Mouse (Mus musculus) CD8-positive naive resting alpha-beta T cell, adult 2 months (primary cell): ENCODE measurements around the gene Camk2n1.

Experiments used
- DNase-seq, 2 experiments: peaks; one replicate each; pipeline ENCODE4 v3.0.0; 2022; ENCODE audit warnings: low read depth in 2 of 2, low spot score in 2 of 2

Camk2n1 gene

GRCm38 (mm10) chr4:138507903-138508302 is 53.8 kb downstream of the Camk2n1 start:
- DNase-seq = no peak
